Mouse (Mus musculus): ENCODE measurements around the gene Larp6. TPM values are rescaled to one million over a fixed set of nuclear protein-coding genes. Genes with fewer than 3 reads are reported as not detected.
A peak's percentile ranks its signal among the peaks of the same experiment; 100 is the strongest.

Larp6 gene
- not detected in 2 replicates for polyA plus RNA-seq (2012; ENCODE audit: insufficient read depth, low replicate concordance)

DNA sequence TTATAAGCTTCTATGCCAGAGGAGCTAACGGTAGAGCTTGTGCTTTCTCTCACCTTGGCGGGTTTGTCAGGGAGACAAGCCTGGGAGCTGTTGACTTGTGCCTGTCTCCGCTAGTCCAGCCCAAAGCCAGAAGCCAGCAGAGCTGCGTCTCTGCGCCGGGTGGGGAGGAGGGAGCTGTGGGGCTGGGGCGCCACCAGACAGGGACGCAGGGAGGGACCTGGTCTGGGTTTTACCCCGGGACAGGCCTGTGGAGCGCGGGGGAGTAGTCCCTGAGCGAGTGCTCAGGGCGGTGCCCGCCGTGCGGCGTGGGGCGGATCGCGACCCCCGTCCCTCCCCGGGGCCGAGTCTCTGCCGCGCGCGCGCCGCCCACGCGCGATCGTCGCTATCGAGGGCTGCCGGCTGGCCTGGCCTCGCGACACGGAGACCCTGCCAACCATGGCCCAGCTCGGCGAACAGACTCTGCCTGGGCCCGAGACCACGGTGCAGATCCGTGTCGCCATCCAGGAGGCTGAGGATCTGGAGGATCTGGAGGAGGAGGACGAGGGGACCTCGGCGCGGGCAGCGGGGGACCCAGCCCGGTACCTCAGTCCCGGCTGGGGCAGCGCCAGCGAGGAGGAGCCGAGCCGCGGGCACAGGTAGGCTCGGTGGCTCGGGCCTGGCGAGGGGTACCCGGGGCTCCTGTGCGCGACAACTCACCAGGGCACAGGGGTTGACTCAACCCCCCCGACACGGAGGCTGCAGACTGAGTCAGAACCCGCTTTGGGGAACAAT is at the start of gene Larp6:
Gene Larp6 (plus strand): TSS at position 219 of the 771 bp plus-strand sequence.
- Histone ChIP-seq H3K9me3 (0 out of 2 replicates have a peak, but pooled peaks cover 6% of the 10 kb centered on the region), H3K4me3 (replicated peaks) (peak within 1 kb of the TSS; percentile 53), H3K4me1 (0 out of 2 replicates have a peak, but pooled peaks cover 3% of the 10 kb centered on the region), H3K36me3 (replicated peaks; ENCODE audit: low read length) (no peaks in the 10 kb centered on the region), H3K27me3 (replicated peaks) (peaks cover 38% of the 10 kb centered on the region)
- TF ChIP-seq GATA1 (IDR thresholded peaks at IDR 0.05; ENCODE audit: borderline replicate concordance, low read length) (no peak), FLI1 (IDR thresholded peaks at IDR 0.05; ENCODE audit: low read length) (no peak)

DNA sequence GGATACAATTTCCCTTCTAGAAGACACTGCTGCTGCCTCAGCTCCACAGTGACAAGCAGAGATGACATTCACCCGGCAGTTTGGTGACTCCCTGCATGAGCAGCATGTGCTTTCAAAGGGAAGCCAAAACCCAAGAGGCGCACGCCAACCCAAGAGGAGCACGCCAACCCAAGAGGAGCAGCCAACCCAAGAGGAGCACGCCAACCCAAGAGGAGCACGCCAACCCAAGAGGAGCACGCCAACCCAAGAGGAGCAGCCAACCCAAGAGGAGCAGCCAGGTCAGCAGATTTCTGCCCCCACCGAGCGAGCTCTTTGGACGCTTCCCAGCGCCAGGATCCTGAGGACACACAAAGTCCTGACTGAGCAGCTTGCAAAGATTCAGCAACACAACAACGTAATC is 48.4 kb upstream of the Larp6 start:
- TF ChIP-seq FLI1 (IDR thresholded peaks at IDR 0.05; ENCODE audit: low read length) = no peak
- TF ChIP-seq GATA1 (IDR thresholded peaks at IDR 0.05; ENCODE audit: borderline replicate concordance, low read length) = no peak
- H3K4me3 ChIP-seq (replicated peaks) = no peak overlapping the region
- no peaks in the 10 kb centered on the region for H3K27me3 ChIP-seq (replicated peaks)
- no peaks in the 10 kb centered on the region for H3K9me3 ChIP-seq
- H3K36me3 ChIP-seq (replicated peaks; ENCODE audit: low read length) = no peaks in the 10 kb centered on the region
- H3K4me1 ChIP-seq = no peaks in the 10 kb centered on the region

DNA sequence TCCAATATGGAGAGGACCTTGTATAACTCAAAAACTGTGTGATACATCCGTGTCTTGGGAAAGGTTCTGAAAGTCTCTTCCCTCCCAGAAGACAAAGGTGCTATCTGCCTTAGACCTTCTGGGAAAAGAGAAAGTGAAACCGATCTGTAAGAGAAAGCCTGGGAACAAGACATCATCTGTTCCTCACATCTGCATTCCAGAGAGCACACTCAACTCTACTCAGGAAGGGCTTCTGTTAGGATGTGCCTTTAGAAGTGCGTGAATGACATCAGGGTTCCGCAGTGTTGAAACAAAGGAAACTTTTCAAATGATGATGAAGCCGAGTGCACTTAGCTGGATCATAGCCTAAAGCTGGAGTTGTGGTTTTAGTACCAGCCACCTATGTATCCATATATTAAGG is 47.9 kb upstream of the Larp6 start:
- H3K27me3 ChIP-seq (replicated peaks) = no peaks in the 10 kb centered on the region
- no peaks in the 10 kb centered on the region for H3K36me3 ChIP-seq (replicated peaks; ENCODE audit: low read length)
- no peaks in the 10 kb centered on the region for H3K9me3 ChIP-seq
- TF ChIP-seq FLI1 (IDR thresholded peaks at IDR 0.05; ENCODE audit: low read length) (no peak), GATA1 (IDR thresholded peaks at IDR 0.05; ENCODE audit: borderline replicate concordance, low read length) (no peak)
- no peak overlapping the region for H3K4me3 ChIP-seq (replicated peaks)
- H3K4me1 ChIP-seq = no peaks in the 10 kb centered on the region

DNA sequence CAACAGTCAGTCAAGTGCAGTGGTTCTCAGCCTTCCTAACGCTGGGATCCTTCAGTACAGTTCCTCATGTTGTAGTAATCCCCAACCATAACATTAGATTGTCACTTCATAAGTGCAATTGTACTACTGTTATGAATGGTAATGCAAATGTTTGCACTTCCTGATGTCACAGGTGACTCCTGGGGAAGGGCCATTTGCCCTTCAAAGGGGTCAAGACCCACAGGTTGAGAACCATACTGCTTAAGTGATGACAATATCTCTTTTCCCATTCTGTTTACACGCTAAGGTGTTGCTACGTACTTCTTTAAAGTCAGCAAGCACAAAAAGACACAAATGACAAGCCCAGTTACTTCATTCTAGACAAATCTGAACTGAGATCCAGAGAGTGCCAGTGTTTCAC is 47.3 kb upstream of the Larp6 start:
- H3K4me3 ChIP-seq (replicated peaks) = no peak overlapping the region
- TF ChIP-seq FLI1 (IDR thresholded peaks at IDR 0.05; ENCODE audit: low read length) = no peak
- no peak for TF ChIP-seq GATA1 (IDR thresholded peaks at IDR 0.05; ENCODE audit: borderline replicate concordance, low read length)
- no peaks in the 10 kb centered on the region for H3K36me3 ChIP-seq (replicated peaks; ENCODE audit: low read length)
- no peaks in the 10 kb centered on the region for H3K9me3 ChIP-seq
- no peaks in the 10 kb centered on the region for H3K27me3 ChIP-seq (replicated peaks)
- no peaks in the 10 kb centered on the region for H3K4me1 ChIP-seq

DNA sequence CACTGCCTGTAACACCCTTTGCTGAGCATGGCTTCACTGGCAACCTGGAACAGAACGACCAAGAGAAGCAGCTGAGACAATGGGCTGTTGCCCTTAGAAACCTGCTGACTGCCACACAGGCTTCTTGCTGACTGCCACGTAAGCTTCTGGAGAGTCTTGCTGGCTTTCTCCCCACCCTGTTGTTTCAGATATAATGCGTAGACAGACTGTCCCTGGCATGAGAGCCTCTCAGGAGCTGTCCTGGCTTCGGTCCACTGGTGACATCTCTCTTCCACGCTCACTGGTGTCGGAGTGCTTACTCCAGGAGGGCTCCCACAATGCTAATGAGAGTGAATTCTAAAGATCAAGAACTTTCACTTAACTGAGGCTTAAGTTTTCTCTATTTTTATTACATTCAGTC is 43.9 kb upstream of the Larp6 start:
- TF ChIP-seq FLI1 (IDR thresholded peaks at IDR 0.05; ENCODE audit: low read length) = no peak
- TF ChIP-seq GATA1 (IDR thresholded peaks at IDR 0.05; ENCODE audit: borderline replicate concordance, low read length) = no peak
- Histone ChIP-seq H3K9me3 (no peaks in the 10 kb centered on the region), H3K36me3 (replicated peaks; ENCODE audit: low read length) (no peaks in the 10 kb centered on the region), H3K4me3 (replicated peaks) (no peak overlapping the region), H3K4me1 (no peaks in the 10 kb centered on the region), H3K27me3 (replicated peaks) (no peaks in the 10 kb centered on the region)

DNA sequence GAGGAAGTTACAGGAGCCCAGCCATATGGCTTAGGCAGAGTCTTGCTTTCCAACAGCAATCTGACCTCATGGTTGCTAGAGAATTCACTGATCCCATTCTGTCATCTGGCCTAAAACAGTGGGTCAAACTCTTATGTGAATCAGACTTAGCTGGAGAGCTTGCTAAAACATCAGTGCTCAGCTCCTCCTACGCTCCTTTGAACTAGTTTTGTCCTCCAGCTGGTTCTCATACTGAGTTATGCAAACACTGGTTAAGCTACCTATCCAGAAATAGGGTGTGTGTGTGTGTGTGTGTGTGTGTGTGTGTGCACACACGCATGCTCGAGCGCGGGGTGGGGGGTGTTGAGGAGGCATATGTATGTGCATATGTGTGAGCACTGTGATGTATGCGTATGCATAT is 40.2 kb upstream of the Larp6 start:
- no peaks in the 10 kb centered on the region for H3K9me3 ChIP-seq
- no peaks in the 10 kb centered on the region for H3K27me3 ChIP-seq (replicated peaks)
- H3K4me1 ChIP-seq = no peaks in the 10 kb centered on the region
- TF ChIP-seq GATA1 (IDR thresholded peaks at IDR 0.05; ENCODE audit: borderline replicate concordance, low read length) = no peak
- TF ChIP-seq FLI1 (IDR thresholded peaks at IDR 0.05; ENCODE audit: low read length) = no peak
- no peaks in the 10 kb centered on the region for H3K36me3 ChIP-seq (replicated peaks; ENCODE audit: low read length)
- H3K4me3 ChIP-seq (replicated peaks) = peak overlapping the region; percentile 34

DNA sequence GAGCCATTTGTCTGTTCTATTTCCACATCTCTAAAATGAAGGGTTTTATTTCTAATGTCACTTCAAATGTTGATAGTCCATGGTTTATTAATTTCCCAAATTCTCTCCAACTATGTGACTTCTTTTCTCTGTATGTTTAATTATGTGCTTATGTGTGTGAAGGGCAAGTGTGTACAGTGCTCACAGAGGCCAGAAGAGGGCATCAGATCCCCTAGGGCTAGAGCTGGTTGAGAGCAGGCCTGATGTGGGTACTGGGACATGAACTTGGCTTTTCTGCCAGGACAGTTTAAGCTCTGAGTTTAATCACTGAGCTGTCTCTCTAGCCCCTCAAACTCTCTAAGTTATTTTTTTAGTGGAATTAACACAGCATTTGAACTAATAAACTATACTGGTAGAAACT is 38.0 kb upstream of the Larp6 start:
- Histone ChIP-seq H3K27me3 (replicated peaks) (no peaks in the 10 kb centered on the region), H3K4me3 (replicated peaks) (no peak overlapping the region), H3K9me3 (no peaks in the 10 kb centered on the region), H3K4me1 (no peaks in the 10 kb centered on the region), H3K36me3 (replicated peaks; ENCODE audit: low read length) (no peaks in the 10 kb centered on the region)
- TF ChIP-seq GATA1 (IDR thresholded peaks at IDR 0.05; ENCODE audit: borderline replicate concordance, low read length) (no peak), FLI1 (IDR thresholded peaks at IDR 0.05; ENCODE audit: low read length) (no peak)

DNA sequence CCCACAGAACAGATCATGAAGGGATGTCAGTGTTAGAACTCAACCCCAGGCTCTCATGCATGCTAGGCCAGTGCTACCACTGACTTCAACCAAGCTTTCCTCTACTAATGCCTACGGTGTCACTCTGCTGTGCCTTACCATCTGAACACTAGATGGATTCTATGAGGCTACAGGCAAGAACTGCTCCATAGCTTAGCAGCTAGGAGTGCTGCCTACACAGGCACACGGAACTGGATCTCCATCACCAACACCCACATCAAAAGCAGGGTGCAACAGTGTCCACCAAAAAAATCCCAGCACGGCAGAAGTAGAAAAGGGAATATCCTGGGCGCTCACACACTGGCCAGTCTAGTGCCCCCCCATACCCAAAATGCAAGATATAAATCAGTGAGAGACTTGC is 36.4 kb upstream of the Larp6 start:
- Histone ChIP-seq H3K4me3 (replicated peaks) (no peak overlapping the region), H3K4me1 (no peaks in the 10 kb centered on the region), H3K27me3 (replicated peaks) (no peaks in the 10 kb centered on the region), H3K36me3 (replicated peaks; ENCODE audit: low read length) (no peaks in the 10 kb centered on the region), H3K9me3 (no peaks in the 10 kb centered on the region)
- TF ChIP-seq FLI1 (IDR thresholded peaks at IDR 0.05; ENCODE audit: low read length) (no peak), GATA1 (IDR thresholded peaks at IDR 0.05; ENCODE audit: borderline replicate concordance, low read length) (no peak)

DNA sequence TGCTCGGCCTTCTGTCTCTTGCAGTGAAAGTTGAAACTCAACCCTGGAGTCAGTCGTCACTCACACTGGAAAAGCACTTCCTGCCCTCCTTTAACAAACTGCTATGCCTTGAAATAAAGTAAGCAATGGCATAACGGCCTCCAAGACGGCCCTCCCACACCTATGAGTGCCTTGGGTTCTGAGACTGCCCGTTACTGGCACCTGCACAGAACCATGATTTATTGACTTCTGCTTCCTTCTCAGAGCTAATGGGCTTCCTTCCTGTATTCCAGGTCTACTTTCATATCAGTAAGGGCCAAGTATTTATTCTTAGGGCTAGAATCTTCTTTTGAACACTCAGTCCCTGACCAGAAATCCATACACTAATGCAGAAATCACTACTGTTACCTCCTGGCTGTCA is 33.9 kb upstream of the Larp6 start:
- TF ChIP-seq FLI1 (IDR thresholded peaks at IDR 0.05; ENCODE audit: low read length) = no peak
- TF ChIP-seq GATA1 (IDR thresholded peaks at IDR 0.05; ENCODE audit: borderline replicate concordance, low read length) = no peak
- H3K4me1 ChIP-seq = no peaks in the 10 kb centered on the region
- H3K36me3 ChIP-seq (replicated peaks; ENCODE audit: low read length) = no peaks in the 10 kb centered on the region
- H3K9me3 ChIP-seq = no peaks in the 10 kb centered on the region
- no peak overlapping the region for H3K4me3 ChIP-seq (replicated peaks)
- H3K27me3 ChIP-seq (replicated peaks) = no peaks in the 10 kb centered on the region

DNA sequence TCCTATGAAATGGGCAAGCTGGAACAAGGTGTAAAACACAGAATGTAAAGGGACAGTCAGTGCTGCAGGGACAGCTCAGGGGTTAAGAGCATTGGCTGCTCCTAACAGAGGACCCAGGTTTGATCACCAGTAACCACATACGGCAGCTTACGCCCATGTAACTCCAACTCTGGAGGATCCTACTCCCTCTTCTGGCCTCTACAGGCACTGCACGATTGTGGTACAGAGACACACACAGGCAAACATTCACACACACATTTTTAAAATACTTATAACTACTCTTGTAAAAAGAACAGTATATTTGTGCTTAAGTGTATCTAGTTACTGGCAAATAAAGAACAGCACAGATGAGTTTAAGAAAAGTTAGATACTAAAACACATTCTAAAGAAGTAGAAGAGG is 31.8 kb upstream of the Larp6 start:
- TF ChIP-seq FLI1 (IDR thresholded peaks at IDR 0.05; ENCODE audit: low read length) = no peak
- no peak for TF ChIP-seq GATA1 (IDR thresholded peaks at IDR 0.05; ENCODE audit: borderline replicate concordance, low read length)
- no peak overlapping the region for H3K4me3 ChIP-seq (replicated peaks)
- no peaks in the 10 kb centered on the region for H3K4me1 ChIP-seq

More for the DNA sequence above, 31.8 kb upstream of the Larp6 start:
- Histone ChIP-seq H3K36me3 (replicated peaks; ENCODE audit: low read length) (no peaks in the 10 kb centered on the region), H3K9me3 (no peaks in the 10 kb centered on the region), H3K27me3 (replicated peaks) (no peaks in the 10 kb centered on the region)

Data from megakaryocyte, embryonic 14.5 days (primary cell).